Mouse (Mus musculus) kidney, embryonic 15.5 days (tissue): ENCODE results near the gene Plekha6. TPM values are rescaled to one million over a fixed set of nuclear protein-coding genes. Genes with fewer than 3 reads are reported as not detected.

Source experiments
- ATAC-seq: fragments of 200-750 bp; cut with Nextera tagmentation; replicated peaks from 2 replicates; pipeline ENCODE4 v1.8.0; 2017; ENCODE audit warnings: moderate TSS enrichment; ENCODE audit not compliant: low FRiP score
- H3K27ac ChIP-seq: fragments of 300-500 bp; sonication (generic); 2 replicates; pipeline ENCODE4 v1.5.1; 2015; ENCODE audit warnings: mild to moderate bottlenecking, inconsistent platforms
- H3K27me3 ChIP-seq: fragments of 300-500 bp; sonication (generic); 2 replicates; pipeline ENCODE4 v1.6.1; 2015; ENCODE audit warnings: inconsistent platforms
- H3K36me3 ChIP-seq: fragments of 300-500 bp; sonication (generic); 2 replicates; pipeline ENCODE4 v1.6.1; 2015; ENCODE audit warnings: inconsistent platforms
- H3K4me1 ChIP-seq: fragments of 300-500 bp; sonication (generic); 2 replicates; pipeline ENCODE4 v1.6.1; 2015; ENCODE audit warnings: inconsistent platforms
- H3K4me2 ChIP-seq: fragments of 300-500 bp; sonication (generic); 2 replicates; pipeline ENCODE4 v1.6.1; 2015; ENCODE audit warnings: moderate library complexity, mild to moderate bottlenecking, inconsistent platforms
- H3K4me3 ChIP-seq: fragments of 300-500 bp; sonication (generic); replicated peaks from 2 replicates; pipeline ENCODE4 v1.5.1; 2015; ENCODE audit warnings: mild to moderate bottlenecking, inconsistent platforms
- H3K9ac ChIP-seq: fragments of 300-500 bp; sonication (generic); 2 replicates; pipeline ENCODE4 v1.6.1; 2015; ENCODE audit warnings: mild to moderate bottlenecking, inconsistent platforms
- H3K9me3 ChIP-seq: fragments of 300-500 bp; sonication (generic); replicated peaks from 2 replicates; pipeline ENCODE4 v1.6.1; 2016; ENCODE audit warnings: inconsistent platforms
- WGBS: fragments of 180-500 bp; shearing (Covaris S2); methylation state at CpG from one replicate; pipeline ENCODE4 v1.1.7; 2015; ENCODE audit warnings: mixed read lengths; 5-methylcytosine and 5-hydroxymethylcytosine counted together
- polyA plus RNA-seq: library from polyadenylated mRNA; unstranded; fragments of >200 nt; fragmentation: Nextera tagmentation; extraction: Ambion mirVana; gene quantifications from 2 replicates; pipeline ENCODE4 v1.2.1, GENCODE M21; 2015

The Plekha6 gene
- polyA plus RNA-seq, 1 experiment from 2014 or later, result 6.9 TPM

DNA sequence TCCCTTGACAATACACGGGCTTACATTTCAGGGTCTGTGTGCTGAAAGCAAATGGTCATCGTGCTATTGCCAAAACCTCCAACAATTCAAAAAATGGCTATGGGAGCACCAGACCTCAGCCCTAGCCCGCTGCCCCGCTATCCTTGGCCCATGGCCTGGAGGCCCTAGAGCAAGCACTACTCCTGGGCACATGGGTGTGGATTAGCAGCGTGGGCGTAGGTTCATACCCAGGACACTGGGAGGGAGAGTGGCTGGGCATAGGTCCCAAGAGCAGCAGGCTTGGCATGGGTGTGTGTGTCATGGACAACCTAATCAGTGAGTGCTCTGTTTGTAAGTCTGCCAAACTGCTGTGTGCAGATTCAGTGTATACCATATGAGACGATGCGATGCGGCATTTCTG lies 132.4 kb downstream of the Plekha6 start:
- ATAC-seq, result no peak
- peaks cover 13% of the 10 kb centered on the region for H3K4me1 ChIP-seq
- peaks cover 42% of the 10 kb centered on the region for H3K27me3 ChIP-seq
- no peak overlapping the region for H3K9ac ChIP-seq
- H3K9me3 ChIP-seq, result no peaks in the 10 kb centered on the region
- no peak overlapping the region for H3K27ac ChIP-seq
- no peak overlapping the region for H3K4me2 ChIP-seq
- peaks cover 10% of the 10 kb centered on the region for H3K36me3 ChIP-seq
- 86% methylated on average over 9 of the region's 9 CpGs for WGBS
- no peak overlapping the region for H3K4me3 ChIP-seq

DNA sequence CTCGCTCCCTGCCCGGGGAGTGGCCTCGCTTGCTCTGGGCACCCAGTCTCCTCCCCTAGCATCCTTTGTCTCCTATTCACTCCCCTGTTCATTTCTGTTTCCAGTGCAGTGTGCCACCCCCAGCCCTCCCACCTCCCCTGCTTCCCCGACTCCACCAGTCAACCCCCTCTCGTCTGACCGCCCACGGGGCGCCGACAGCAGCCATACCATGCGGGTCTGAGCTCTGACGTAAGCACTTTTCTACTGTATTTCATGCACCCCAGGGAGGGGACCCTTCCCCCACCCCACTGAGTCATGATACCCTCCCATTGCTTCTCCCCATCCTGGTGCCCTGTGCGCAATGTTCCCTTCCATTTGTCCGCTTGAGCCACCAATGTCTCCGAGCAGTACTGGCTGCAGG lies 134.8 kb downstream of the Plekha6 start:
- Histone ChIP-seq H3K9me3 (no peaks in the 10 kb centered on the region), H3K4me1 (peaks cover 23% of the 10 kb centered on the region), H3K4me3 (0 out of 2 replicates have a peak overlapping the region, but pooled peaks have one; percentile 3), H3K4me2 (peak overlapping the region; percentile 37), H3K9ac (no peak overlapping the region), H3K27ac (no peak overlapping the region), H3K27me3 (peaks cover 39% of the 10 kb centered on the region), H3K36me3 (peaks cover 3% of the 10 kb centered on the region; the same call in 1 of the 2 replicates)
- 0 out of 2 replicates have a peak, but pooled peaks have one; percentile 22 for ATAC-seq
- 28% methylated on average over 14 of the region's 14 CpGs for WGBS

DNA sequence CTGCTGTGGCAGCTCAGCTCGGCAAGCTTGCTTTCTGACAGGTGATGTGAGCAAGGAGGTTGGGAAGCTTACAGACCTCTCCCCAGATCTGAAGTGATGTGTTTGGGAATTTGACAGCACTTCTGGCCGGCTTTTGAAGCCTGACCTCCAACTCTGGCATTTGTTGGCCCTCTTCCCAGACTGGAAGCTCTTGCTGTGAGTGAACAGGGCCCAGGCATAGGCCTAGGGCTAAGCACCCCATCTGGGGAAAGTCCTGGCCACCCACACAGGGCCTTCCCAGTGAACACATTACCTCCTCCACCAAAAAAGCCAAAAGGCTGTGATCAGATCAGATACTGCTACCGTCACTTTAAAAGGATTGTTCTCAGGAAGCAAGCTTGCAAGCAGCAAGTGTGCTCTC lies 138.5 kb downstream of the Plekha6 start:
- Histone ChIP-seq H3K4me1 (peaks cover 23% of the 10 kb centered on the region), H3K4me3 (no peak overlapping the region), H3K27ac (0 out of 2 replicates have a peak overlapping the region, but pooled peaks have one; percentile 41), H3K27me3 (peaks cover 35% of the 10 kb centered on the region), H3K9ac (no peak overlapping the region), H3K9me3 (no peaks in the 10 kb centered on the region), H3K36me3 (no peaks in the 10 kb centered on the region), H3K4me2 (no peak overlapping the region)
- ATAC-seq, result no peak
- 31% methylated on average over 3 of the region's 3 CpGs for WGBS

DNA sequence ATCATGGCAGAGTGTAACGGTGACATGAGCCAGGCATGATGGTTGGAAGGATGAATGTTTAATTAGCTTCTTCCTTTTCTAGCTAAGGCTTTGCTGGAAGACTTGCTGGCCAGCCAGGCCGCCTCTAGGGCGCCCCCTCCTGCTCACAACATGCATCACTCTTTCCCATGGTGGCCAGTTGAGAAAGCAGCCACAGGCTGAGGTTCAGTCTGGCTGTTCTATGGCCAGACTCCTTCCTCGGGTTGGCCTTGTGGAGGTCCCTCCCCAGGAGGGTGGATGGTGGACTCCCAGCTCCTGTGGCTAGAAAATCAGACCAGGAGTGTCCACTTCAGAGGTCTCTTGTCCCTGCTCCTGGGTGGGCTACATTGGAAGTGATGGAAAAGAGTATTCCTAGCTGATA lies 142.8 kb downstream of the Plekha6 start:
- Histone ChIP-seq H3K27me3 (no peaks in the 10 kb centered on the region), H3K4me3 (no peak overlapping the region), H3K4me2 (no peak overlapping the region), H3K27ac (no peak overlapping the region), H3K36me3 (no peaks in the 10 kb centered on the region), H3K4me1 (peaks cover 34% of the 10 kb centered on the region), H3K9ac (no peak overlapping the region), H3K9me3 (no peaks in the 10 kb centered on the region)
- 13% methylated on average over 4 of the region's 4 CpGs for WGBS
- no peak for ATAC-seq

- no peaks in the 10 kb centered on the region for H3K27me3 ChIP-seq
- no peak overlapping the region for H3K9ac ChIP-seq
- no peak overlapping the region for H3K27ac ChIP-seq
- WGBS, result 21% methylated on average over 6 of the region's 6 CpGs
- H3K4me2 ChIP-seq, result no peak overlapping the region
- H3K9me3 ChIP-seq, result no peaks in the 10 kb centered on the region
- no peaks in the 10 kb centered on the region for H3K36me3 ChIP-seq
- ATAC-seq, result no peak
- peaks cover 33% of the 10 kb centered on the region for H3K4me1 ChIP-seq
- H3K4me3 ChIP-seq, result no peak overlapping the region
Measured at GRCm38 (mm10) chr1:133307318-133307717, 143.3 kb downstream of the Plekha6 start.

- Histone ChIP-seq H3K27me3 (no peaks in the 10 kb centered on the region), H3K36me3 (no peaks in the 10 kb centered on the region), H3K9ac (no peak within 1 kb of the TSS), H3K4me1 (peaks cover 35% of the 10 kb centered on the region), H3K4me2 (peak within 1 kb of the TSS; percentile 53), H3K4me3 (peak within 1 kb of the TSS; percentile 39), H3K27ac (peak within 1 kb of the TSS; percentile 83), H3K9me3 (no peaks in the 10 kb centered on the region)
- ATAC-seq, result peak; percentile 75
- 38% methylated on average over 14 of the region's 14 CpGs for WGBS
Measured at GRCm38 (mm10) chr1:133309652-133310267, 145.8 kb downstream of the Plekha6 start, which contains the start of gene Golt1a. Gene Golt1a, plus strand, starts transcription at chr1:133309800.

DNA sequence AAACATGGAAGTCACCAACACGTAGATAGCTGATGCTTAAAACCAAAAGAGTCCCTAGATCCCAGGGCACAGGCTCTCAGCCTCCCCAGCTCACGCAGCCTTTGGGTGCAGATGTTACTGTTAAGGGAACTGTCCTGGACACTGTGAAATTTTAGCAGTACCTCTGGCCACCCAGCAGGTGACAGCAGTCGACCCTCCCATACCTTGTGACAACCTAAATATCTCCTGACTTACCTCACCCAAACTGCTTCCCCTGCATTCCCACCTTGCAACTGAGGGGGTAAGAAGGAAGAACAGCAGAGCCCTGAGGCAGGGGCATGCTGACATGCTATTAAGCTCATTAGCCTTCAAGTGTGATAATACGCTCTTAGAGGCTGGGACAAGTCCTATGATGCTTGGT lies 147.2 kb downstream of the Plekha6 start:
- H3K4me1 ChIP-seq, result peaks cover 35% of the 10 kb centered on the region
- H3K4me2 ChIP-seq, result no peak overlapping the region
- H3K9ac ChIP-seq, result no peak overlapping the region
- H3K27me3 ChIP-seq, result no peaks in the 10 kb centered on the region
- H3K27ac ChIP-seq, result 0 out of 2 replicates have a peak overlapping the region, but pooled peaks have one; percentile 83
- 55% methylated on average over 4 of the region's 4 CpGs for WGBS
- no peaks in the 10 kb centered on the region for H3K9me3 ChIP-seq
- no peaks in the 10 kb centered on the region for H3K36me3 ChIP-seq
- ATAC-seq, result no peak
- no peak overlapping the region for H3K4me3 ChIP-seq

DNA sequence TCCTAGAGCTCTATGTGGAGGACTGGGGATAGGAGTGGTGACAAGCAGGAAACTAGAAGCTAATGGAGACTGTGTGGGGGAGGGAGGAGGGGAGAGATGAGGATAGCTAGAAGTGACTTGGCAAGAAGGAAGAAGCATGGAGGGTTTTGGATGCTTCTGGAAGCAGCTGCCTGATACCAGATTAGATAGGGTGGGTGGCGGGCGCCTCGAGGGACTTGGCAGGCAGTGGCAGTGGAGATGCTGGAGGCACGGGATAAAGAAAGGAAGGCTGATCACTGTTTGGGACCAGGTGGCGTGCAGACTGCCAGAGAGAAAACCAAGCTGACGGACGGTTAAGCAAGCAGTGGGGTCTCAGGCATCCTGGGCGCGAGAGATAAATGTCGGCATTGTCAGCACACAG lies 147.9 kb downstream of the Plekha6 start:
- ATAC-seq, result no peak
- Histone ChIP-seq H3K9ac (no peak overlapping the region), H3K27ac (no peak overlapping the region), H3K9me3 (no peaks in the 10 kb centered on the region), H3K36me3 (no peaks in the 10 kb centered on the region), H3K27me3 (no peaks in the 10 kb centered on the region), H3K4me1 (peaks cover 32% of the 10 kb centered on the region), H3K4me2 (0 out of 2 replicates have a peak overlapping the region, but pooled peaks have one; percentile 19), H3K4me3 (no peak overlapping the region)
- 25% methylated on average over 10 of the region's 10 CpGs for WGBS

- H3K36me3 ChIP-seq, result no peaks in the 10 kb centered on the region
- H3K4me2 ChIP-seq, result no peak overlapping the region
- no peak overlapping the region for H3K4me3 ChIP-seq
- H3K9ac ChIP-seq, result no peak overlapping the region
- H3K9me3 ChIP-seq, result no peaks in the 10 kb centered on the region
- WGBS, result 28% methylated on average over 8 of the region's 8 CpGs
- ATAC-seq, result no peak
- no peak overlapping the region for H3K27ac ChIP-seq
- no peaks in the 10 kb centered on the region for H3K27me3 ChIP-seq
- peaks cover 32% of the 10 kb centered on the region for H3K4me1 ChIP-seq
Measured at GRCm38 (mm10) chr1:133314364-133314763, 150.4 kb downstream of the Plekha6 start.

DNA sequence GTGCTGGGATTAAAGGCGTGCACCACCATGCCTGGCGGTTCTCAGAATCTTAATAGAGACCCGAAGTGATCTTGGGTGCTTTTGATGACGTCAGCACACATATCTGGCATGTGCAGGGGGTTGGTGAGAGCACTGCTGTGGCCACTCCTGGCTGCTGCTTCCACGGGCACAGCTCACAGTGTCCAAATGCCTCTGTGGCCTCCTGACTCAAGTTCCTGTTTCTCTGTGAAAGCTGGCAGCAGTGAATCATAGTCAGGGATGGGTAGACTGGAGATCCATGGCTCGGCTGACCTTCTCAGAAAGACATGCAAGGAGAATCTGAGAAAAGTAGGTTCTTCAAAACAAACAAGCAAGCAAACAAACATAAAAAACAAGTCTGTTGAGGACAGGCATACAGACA lies 151.8 kb downstream of the Plekha6 start:
- Histone ChIP-seq H3K36me3 (no peaks in the 10 kb centered on the region), H3K9me3 (no peaks in the 10 kb centered on the region), H3K4me2 (no peak overlapping the region), H3K27me3 (no peaks in the 10 kb centered on the region), H3K4me3 (no peak overlapping the region), H3K9ac (no peak overlapping the region), H3K4me1 (peaks cover 18% of the 10 kb centered on the region), H3K27ac (no peak overlapping the region)
- ATAC-seq, result no peak
- 77% methylated on average over 6 of the region's 6 CpGs for WGBS

DNA sequence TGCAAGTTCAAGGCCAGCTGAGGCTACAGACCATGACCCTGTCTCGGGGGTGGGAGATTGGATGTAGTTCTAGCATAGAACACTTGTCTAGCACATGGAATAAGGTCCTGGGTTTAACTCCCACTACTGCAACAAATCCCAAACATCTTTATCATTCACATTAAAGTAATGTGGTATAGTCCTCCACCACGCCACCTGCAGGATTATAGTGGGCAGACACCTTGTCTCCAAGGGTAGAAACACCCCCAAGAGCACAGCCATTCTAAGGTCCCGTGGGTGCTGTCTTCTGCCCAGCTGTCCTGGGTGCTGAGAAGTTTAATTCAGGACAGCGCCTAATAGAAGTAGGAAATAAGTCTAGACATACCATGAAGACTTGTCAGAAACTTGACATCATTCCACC lies 152.6 kb downstream of the Plekha6 start:
- no peak for ATAC-seq
- WGBS, result 81% methylated on average over 4 of the region's 4 CpGs
- H3K9ac ChIP-seq, result no peak overlapping the region
- H3K4me3 ChIP-seq, result no peak overlapping the region
- no peak overlapping the region for H3K4me2 ChIP-seq
- no peaks in the 10 kb centered on the region for H3K36me3 ChIP-seq
- H3K27ac ChIP-seq, result no peak overlapping the region
- peaks cover 12% of the 10 kb centered on the region for H3K4me1 ChIP-seq
- no peaks in the 10 kb centered on the region for H3K27me3 ChIP-seq
- no peaks in the 10 kb centered on the region for H3K9me3 ChIP-seq

- Histone ChIP-seq H3K27me3 (no peaks in the 10 kb centered on the region), H3K9ac (no peak overlapping the region), H3K9me3 (no peaks in the 10 kb centered on the region), H3K4me1 (peaks cover 7% of the 10 kb centered on the region), H3K4me2 (no peak overlapping the region), H3K4me3 (no peak overlapping the region), H3K36me3 (no peaks in the 10 kb centered on the region), H3K27ac (no peak overlapping the region)
- ATAC-seq, result no peak
- 76% methylated on average over 1 of the region's 1 CpGs for WGBS
Measured at GRCm38 (mm10) chr1:133317149-133317548, 153.1 kb downstream of the Plekha6 start.
